Mouse (Mus musculus) limb, embryonic 10.5 days (tissue): Measurements from ENCODE around the gene Ranbp10. TPM values are rescaled to one million over a fixed set of nuclear protein-coding genes. Genes with fewer than 3 reads are reported as not detected.

Experiments used
- DNase-seq: peaks from one replicate; pipeline ENCODE4 v3.0.0-alpha.2; 2017; ENCODE audit warnings: low spot score
- H3K27ac ChIP-seq: fragments of 300-500 bp; sonication (generic); 2 replicates; pipeline ENCODE4 v1.5.1; 2016; ENCODE audit warnings: mild to moderate bottlenecking
- H3K27me3 ChIP-seq: fragments of 300-500 bp; sonication (generic); 2 replicates; pipeline ENCODE4 v1.6.1; 2016; ENCODE audit warnings: low read depth, mild to moderate bottlenecking; ENCODE audit not compliant: poor library complexity, severe bottlenecking
- H3K36me3 ChIP-seq: fragments of 300-500 bp; sonication (generic); 2 replicates; pipeline ENCODE4 v1.6.1; 2016; ENCODE audit warnings: mild to moderate bottlenecking, moderate library complexity
- H3K4me1 ChIP-seq: fragments of 300-500 bp; sonication (generic); 2 replicates; pipeline ENCODE4 v1.6.1; 2016
- H3K4me3 ChIP-seq: fragments of 300-500 bp; sonication (generic); 2 replicates; pipeline ENCODE4 v1.5.1; 2016; ENCODE audit warnings: mild to moderate bottlenecking, moderate library complexity
- H3K9me3 ChIP-seq: fragments of 300-500 bp; sonication (generic); replicated peaks from 2 replicates; pipeline ENCODE4 v1.6.1; 2016; ENCODE audit warnings: mild to moderate bottlenecking
- WGBS: fragments of 180-500 bp; shearing (Covaris S2); methylation state at CpG from one replicate; pipeline ENCODE4 v1.1.7; 2016; 5-methylcytosine and 5-hydroxymethylcytosine counted together
- polyA plus RNA-seq: library from polyadenylated mRNA; unstranded; fragments of >200 nt; fragmentation: Nextera tagmentation; extraction: Ambion mirVana; gene quantifications from 2 replicates; pipeline ENCODE4 v1.2.1, GENCODE M21; 2016

Ranbp10 gene
- polyA plus RNA-seq, 1 experiment from 2014 or later = 14.9 TPM

GRCm38 (mm10) chr8:105768485-105769257 is 58.5 kb downstream of the Ranbp10 start:
- no peaks in the 10 kb centered on the region for H3K9me3 ChIP-seq
- DNase-seq = no peak
- no peak overlapping the region for H3K27ac ChIP-seq
- no peaks in the 10 kb centered on the region for H3K4me1 ChIP-seq
- H3K27me3 ChIP-seq = no peaks in the 10 kb centered on the region
- H3K36me3 ChIP-seq = peaks cover 60% of the 10 kb centered on the region
- WGBS = 93% methylated on average over 5 of the region's 5 CpGs
- no peak overlapping the region for H3K4me3 ChIP-seq

GRCm38 (mm10) chr8:105758277-105759108 is 68.7 kb downstream of the Ranbp10 start, which contains the start of gene Gfod2:
Gene Gfod2 (minus strand): TSS chr8:105758664.
- H3K36me3 ChIP-seq = peaks cover 4% of the 10 kb centered on the region; the same call in 1 of the 2 replicates

GRCm38 (mm10) chr8:105757796-105758276 is 69.3 kb downstream of the Ranbp10 start:
- Histone ChIP-seq H3K9me3 (no peaks in the 10 kb centered on the region), H3K27ac (peak overlapping the region; percentile 88), H3K4me3 (peak overlapping the region; percentile 90), H3K36me3 (peaks cover 6% of the 10 kb centered on the region), H3K27me3 (no peaks in the 10 kb centered on the region), H3K4me1 (peaks cover 21% of the 10 kb centered on the region)
- WGBS = 2% methylated on average over 12 of the region's 12 CpGs
- DNase-seq = peak; percentile 38

More at GRCm38 (mm10) chr8:105758277-105759108, 68.7 kb downstream of the Ranbp10 start, which contains the start of gene Gfod2:
- H3K27ac ChIP-seq = peak within 1 kb of the TSS; percentile 88
- no peaks in the 10 kb centered on the region for H3K27me3 ChIP-seq
- no peaks in the 10 kb centered on the region for H3K9me3 ChIP-seq
- peaks cover 21% of the 10 kb centered on the region for H3K4me1 ChIP-seq
- DNase-seq = peak; percentile 99
- WGBS = 3% methylated on average over 57 of the region's 57 CpGs
- H3K4me3 ChIP-seq = peak within 1 kb of the TSS; percentile 90

GRCm38 (mm10) chr8:105754688-105755087 is 72.5 kb downstream of the Ranbp10 start:
- H3K27ac ChIP-seq = no peak overlapping the region
- WGBS = 44% methylated on average over 2 of the region's 2 CpGs
- no peak overlapping the region for H3K4me3 ChIP-seq
- no peaks in the 10 kb centered on the region for H3K27me3 ChIP-seq
- peaks cover 6% of the 10 kb centered on the region for H3K36me3 ChIP-seq
- no peaks in the 10 kb centered on the region for H3K9me3 ChIP-seq
- peaks cover 41% of the 10 kb centered on the region for H3K4me1 ChIP-seq
- no peak for DNase-seq

GRCm38 (mm10) chr8:105753916-105754315 is 73.2 kb downstream of the Ranbp10 start:
- H3K27ac ChIP-seq = no peak overlapping the region
- no peak for DNase-seq
- H3K36me3 ChIP-seq = peaks cover 6% of the 10 kb centered on the region
- peaks cover 37% of the 10 kb centered on the region for H3K4me1 ChIP-seq
- WGBS = 88% methylated on average over 2 of the region's 2 CpGs
- H3K27me3 ChIP-seq = no peaks in the 10 kb centered on the region
- H3K9me3 ChIP-seq = no peaks in the 10 kb centered on the region
- no peak overlapping the region for H3K4me3 ChIP-seq

GRCm38 (mm10) chr8:105750606-105751005 is 76.5 kb downstream of the Ranbp10 start:
- 10% methylated on average over 11 of the region's 11 CpGs for WGBS

GRCm38 (mm10) chr8:105743301-105743700 is 83.8 kb downstream of the Ranbp10 start:
- 88% methylated on average over 4 of the region's 4 CpGs for WGBS
- no peak overlapping the region for H3K4me3 ChIP-seq
- no peak for DNase-seq
- H3K27ac ChIP-seq = no peak overlapping the region
- peaks cover 7% of the 10 kb centered on the region for H3K36me3 ChIP-seq
- H3K9me3 ChIP-seq = no peaks in the 10 kb centered on the region
- H3K4me1 ChIP-seq = peaks cover 8% of the 10 kb centered on the region; the same call in 1 of the 2 replicates
- no peaks in the 10 kb centered on the region for H3K27me3 ChIP-seq

More at GRCm38 (mm10) chr8:105750606-105751005, 76.5 kb downstream of the Ranbp10 start:
- Histone ChIP-seq H3K4me3 (peak overlapping the region; percentile 24; the same call in 1 of the 2 replicates), H3K4me1 (peaks cover 35% of the 10 kb centered on the region), H3K9me3 (no peaks in the 10 kb centered on the region), H3K36me3 (peaks cover 10% of the 10 kb centered on the region), H3K27ac (peak overlapping the region; percentile 53), H3K27me3 (no peaks in the 10 kb centered on the region)
- peak; percentile 53 for DNase-seq

GRCm38 (mm10) chr8:105739216-105739615 is 87.9 kb downstream of the Ranbp10 start:
- Histone ChIP-seq H3K27ac (no peak overlapping the region), H3K4me1 (peaks cover 4% of the 10 kb centered on the region; the same call in 1 of the 2 replicates), H3K4me3 (no peak overlapping the region), H3K36me3 (peaks cover 10% of the 10 kb centered on the region), H3K27me3 (no peaks in the 10 kb centered on the region), H3K9me3 (no peaks in the 10 kb centered on the region)
- DNase-seq = no peak
- WGBS = 84% methylated on average over 5 of the region's 5 CpGs

- DNase-seq = no peak
- Histone ChIP-seq H3K4me3 (no peak overlapping the region), H3K27me3 (no peaks in the 10 kb centered on the region), H3K9me3 (no peaks in the 10 kb centered on the region), H3K36me3 (peaks cover 14% of the 10 kb centered on the region), H3K4me1 (no peaks in the 10 kb centered on the region), H3K27ac (no peak overlapping the region)
- 93% methylated on average over 5 of the region's 5 CpGs for WGBS
Observed at GRCm38 (mm10) chr8:105732186-105732585, 95.0 kb downstream of the Ranbp10 start.

- 83% methylated on average over 18 of the region's 18 CpGs for WGBS
- no peak overlapping the region for H3K4me3 ChIP-seq
- no peaks in the 10 kb centered on the region for H3K4me1 ChIP-seq
- H3K36me3 ChIP-seq = peaks cover 47% of the 10 kb centered on the region
- DNase-seq = no peak
- H3K27me3 ChIP-seq = no peaks in the 10 kb centered on the region
- H3K27ac ChIP-seq = 0 out of 2 replicates have a peak overlapping the region, but pooled peaks have one; percentile 14
- H3K9me3 ChIP-seq = no peaks in the 10 kb centered on the region
Observed at GRCm38 (mm10) chr8:105727397-105728124, 99.6 kb downstream of the Ranbp10 start.

- Histone ChIP-seq H3K4me1 (no peaks in the 10 kb centered on the region), H3K4me3 (no peak overlapping the region), H3K27me3 (no peaks in the 10 kb centered on the region), H3K27ac (no peak overlapping the region), H3K9me3 (no peaks in the 10 kb centered on the region), H3K36me3 (peaks cover 52% of the 10 kb centered on the region)
- no peak for DNase-seq
- 81% methylated on average over 5 of the region's 5 CpGs for WGBS
Observed at GRCm38 (mm10) chr8:105725726-105726125, 101.4 kb downstream of the Ranbp10 start.

- Histone ChIP-seq H3K4me3 (no peak overlapping the region), H3K4me1 (no peaks in the 10 kb centered on the region), H3K9me3 (no peaks in the 10 kb centered on the region), H3K36me3 (peaks cover 53% of the 10 kb centered on the region), H3K27me3 (no peaks in the 10 kb centered on the region), H3K27ac (no peak overlapping the region)
- no peak for DNase-seq
- WGBS = 97% methylated on average over 9 of the region's 9 CpGs
Observed at GRCm38 (mm10) chr8:105722861-105723260, 104.3 kb downstream of the Ranbp10 start.
